Mouse (Mus musculus): ENCODE measurements around the gene Zfp566.

The Zfp566 gene

DNA sequence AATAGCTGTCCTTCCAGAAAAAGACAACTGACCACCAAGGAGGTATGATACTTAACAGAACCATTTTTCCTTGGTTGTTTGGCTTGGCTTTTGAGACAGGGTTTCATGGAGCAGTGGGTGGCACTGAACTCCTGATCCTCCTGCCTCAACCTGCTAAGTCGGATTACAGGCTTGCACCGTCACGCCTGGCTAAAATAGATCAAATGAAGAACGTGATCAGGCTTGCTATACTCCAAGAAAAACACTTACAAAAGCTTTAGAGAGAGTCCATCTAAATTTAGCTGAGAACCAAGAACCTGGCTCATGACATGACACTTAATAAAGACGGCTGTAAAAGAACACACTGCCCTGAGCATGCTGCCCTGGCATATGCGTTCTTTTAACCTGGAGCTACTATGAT lies 30.0 kb downstream of the Zfp566 start:
- DNase-seq (ENCODE audit: low read depth in 2 of 2, low spot score in 2 of 2) = no peak

DNA sequence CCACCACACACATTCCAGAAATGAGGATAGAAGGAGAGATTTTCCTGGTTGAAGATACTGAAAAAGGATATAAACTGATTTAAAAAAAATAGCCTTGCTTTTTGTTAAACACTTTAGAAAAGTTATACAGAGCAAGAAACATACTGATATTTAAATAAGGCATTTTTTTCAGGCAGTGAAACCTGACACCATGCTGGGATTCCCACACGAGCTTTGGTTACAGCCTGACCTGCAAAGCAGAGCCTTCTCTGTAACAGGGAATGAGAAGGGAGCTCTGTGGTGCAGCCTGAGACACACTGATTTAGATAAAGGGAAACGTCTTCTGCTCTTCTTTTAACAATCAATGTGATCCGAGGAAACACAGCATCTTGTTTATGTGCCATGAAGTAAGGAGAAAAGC lies 36.7 kb downstream of the Zfp566 start:
- no peak for DNase-seq (ENCODE audit: low read depth in 2 of 2, low spot score in 2 of 2)

DNA sequence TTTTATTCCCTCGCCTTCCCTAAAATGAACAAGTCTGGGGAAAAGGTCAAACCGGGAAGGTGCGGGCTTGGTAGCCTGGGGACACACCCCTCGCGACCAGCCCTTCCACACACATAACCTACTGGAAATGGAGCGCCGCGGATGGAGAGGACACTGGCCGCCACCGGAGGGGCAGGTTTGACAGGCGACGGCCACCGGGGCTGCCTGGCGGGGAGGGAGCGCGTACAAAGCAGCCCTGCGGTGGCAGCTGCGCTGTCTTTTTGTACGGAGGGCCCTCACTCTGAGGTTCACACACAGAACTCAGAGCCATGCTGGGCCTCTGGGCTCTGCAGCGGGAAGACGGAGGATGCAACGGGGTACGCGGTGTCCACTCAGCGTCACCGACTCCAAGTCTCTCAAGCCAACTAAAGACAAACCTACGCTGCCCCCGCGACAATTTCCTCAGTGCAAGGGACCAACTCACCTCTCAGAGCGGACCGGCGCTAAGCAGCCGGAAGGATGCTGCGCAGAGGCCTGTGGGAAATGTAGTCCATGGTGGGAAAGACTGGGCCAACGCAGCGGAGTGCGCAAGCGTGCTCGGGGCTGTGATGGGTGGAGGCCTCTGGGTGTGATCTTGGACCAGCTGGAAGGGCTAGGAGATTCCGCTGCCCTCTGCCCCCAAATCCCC lies 39.3 kb downstream of the Zfp566 start, which contains the start of gene Zfp14:
TSS of gene Zfp14 (minus strand) at position 499 of the 667 bp plus-strand sequence.
- peak; percentile 68 to 73 for DNase-seq (ENCODE audit: low read depth in 2 of 2, low spot score in 2 of 2)

DNA sequence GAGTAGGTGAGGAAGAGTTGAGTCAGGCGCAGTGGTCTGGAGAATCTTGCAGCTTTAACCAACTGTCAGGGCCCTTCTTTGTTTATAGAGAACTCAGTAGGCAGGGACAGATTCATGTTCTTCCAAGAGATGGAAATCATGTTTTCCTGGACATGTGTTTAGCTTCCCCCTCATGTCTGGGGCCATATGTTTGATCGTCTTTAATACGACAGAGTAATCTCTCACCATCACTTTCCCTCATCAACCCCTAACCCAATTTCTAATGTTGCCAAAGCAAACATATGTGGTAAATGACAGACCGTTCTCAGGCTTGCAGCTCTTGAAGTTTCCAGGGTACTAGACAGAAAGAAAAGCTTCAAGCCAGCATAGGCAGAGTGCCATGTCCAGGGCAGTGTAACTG lies 42.2 kb downstream of the Zfp566 start:
- no peak for DNase-seq (ENCODE audit: low read depth in 2 of 2, low spot score in 2 of 2)

DNA sequence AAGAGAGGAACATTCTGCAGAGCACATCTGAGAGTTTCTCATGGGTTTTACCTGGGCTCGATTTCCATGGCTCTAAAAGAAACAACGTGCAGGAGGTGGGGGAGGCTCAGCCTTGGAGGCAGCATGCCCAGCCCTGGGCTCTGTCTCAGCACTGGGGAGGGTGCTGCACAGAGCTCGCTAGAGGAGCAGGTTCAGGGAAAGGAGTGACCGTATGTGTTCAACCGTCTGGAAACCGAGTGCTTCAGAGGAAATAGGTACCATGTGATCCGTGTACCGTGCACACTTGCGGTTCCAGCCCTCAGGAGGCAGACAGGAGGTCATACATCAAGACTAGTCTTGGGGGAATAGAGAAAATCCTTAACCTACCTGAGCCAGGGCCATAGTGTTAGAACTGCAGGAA lies 46.0 kb downstream of the Zfp566 start:
- no peak for DNase-seq (ENCODE audit: low read depth in 2 of 2, low spot score in 2 of 2)

DNA sequence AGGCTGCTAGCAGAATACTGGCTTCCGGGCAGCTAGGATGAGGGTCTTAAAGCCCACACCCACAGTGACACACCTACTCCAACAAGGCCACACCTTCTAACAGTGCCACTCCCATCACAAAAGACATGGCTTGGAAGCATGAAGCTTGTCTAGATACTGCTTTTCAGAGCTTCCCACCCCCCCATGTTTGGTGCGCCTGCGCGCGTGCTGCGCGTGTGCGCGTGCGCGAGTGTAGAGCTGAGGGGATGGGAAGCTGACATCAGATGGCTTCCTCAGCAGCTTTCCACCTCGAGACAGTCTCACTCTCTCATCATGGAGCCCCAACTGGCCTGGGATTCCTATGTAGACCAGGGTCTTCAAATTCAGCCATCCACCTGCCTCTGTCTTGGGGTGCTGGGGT lies 56.0 kb downstream of the Zfp566 start:
- DNase-seq (ENCODE audit: low read depth in 2 of 2, low spot score in 2 of 2) = no peak

DNA sequence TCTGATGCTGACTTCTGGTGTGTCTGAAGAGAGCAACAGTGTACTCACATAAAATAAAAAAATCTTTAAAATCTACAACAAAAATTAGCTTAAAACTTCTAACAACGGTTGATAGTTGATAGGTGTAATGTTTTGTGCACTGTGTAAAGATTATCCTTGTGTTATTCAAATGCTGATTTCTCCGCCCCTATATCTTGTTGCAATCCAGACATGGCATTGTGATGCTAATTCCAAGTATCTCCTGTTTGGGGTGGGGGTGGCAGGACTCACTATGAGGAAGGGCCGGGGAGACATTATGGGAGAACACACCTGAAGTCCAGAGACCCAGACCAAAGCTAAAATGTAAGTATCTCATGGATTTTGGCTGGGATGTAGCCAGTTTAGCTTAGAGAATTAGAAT lies 58.9 kb downstream of the Zfp566 start:
- no peak for DNase-seq (ENCODE audit: low read depth in 2 of 2, low spot score in 2 of 2)

DNA sequence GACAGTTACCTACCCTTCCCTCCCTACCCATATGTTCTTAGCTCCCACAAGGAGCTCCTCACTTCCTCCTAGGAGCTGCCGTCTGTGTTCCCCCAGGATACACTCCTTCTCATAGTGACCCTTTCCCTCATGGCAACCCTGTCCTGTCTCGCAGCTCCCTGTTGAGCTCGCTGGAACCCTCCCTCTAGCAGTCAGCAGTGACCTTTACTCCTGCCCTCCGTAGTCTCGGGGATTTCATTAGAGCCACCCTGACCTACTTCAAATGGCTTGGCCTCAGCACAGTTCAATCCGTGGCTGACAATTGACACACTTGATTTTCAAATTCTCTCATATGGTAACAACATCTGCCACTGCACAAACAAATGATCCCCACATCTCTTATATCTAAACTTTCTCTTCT lies 59.6 kb downstream of the Zfp566 start:
- DNase-seq (ENCODE audit: low read depth in 2 of 2, low spot score in 2 of 2) = no peak

DNA sequence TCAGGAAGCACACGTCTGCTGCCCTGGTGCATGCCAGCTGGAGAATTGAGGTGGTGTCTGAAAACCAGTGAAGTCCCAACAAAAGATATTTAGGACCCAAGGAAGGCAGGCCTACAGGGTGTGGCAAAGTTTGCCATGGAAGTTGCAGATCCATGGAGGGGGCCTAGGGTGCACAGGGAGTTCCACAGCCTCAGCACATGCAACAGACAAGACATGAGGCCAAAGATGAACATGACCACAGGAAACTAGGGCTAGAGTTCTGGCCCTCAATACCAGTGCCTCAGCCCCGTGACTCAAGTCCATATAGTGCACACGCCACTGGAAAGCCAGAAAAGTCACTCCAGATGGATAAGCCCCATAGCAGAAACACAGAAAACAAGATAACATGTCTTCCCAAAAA lies 61.8 kb downstream of the Zfp566 start:
- DNase-seq (ENCODE audit: low read depth in 2 of 2, low spot score in 2 of 2) = no peak

All from CD8-positive naive resting alpha-beta T cell, adult 2 months (primary cell).